Mouse (Mus musculus): ENCODE measurements around the gene Nck2.
"Not testable (repeated sequence)": the region's sequence is repeated elsewhere in the genome, so short reads cannot be mapped to it uniquely, and the experiment has no call there.

The Nck2 gene

DNA sequence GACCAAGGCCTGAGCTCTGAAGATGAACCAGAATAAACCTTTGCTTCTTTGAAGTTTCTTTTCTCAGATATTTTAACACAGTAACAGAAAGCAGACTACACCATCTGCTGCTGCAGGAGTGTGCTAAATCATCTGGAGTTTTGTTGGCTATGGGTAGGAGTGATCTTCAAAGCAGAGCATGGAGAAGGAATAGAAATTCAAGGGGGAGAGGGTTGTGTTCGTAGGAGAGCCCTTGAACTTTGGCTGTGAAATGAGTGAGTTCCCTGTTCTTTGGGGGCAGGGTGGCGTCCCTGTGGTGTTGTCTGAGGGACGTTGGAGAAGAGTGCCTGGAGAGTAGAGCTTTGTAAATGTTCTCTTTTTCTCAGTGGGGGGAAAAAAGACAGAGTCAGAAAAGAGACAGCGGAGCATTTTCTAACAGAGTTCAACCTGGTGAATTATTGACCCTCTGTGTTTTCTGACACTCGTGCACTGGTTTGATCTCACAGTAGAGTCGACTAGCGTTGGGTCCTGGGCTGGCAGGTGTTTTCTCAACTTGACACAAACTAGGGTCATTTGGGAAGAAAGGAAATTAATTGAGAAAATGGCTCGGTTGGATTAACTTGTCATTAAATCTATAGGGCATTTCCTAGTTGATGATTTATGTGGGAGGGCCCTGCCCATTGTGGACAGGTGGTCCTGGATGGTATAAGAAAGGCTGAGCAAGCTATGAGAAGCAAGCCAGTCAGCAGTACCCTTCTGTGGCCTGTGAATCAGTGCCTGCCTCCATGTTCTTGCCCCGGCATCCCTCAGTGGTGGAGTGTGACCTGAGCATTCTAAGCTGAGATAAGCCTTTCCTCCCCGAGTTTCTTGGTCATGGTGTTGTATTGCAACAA lies 57.8 kb downstream of the Nck2 start:
- DNase-seq (ENCODE audit: low spot score), result no peak

DNA sequence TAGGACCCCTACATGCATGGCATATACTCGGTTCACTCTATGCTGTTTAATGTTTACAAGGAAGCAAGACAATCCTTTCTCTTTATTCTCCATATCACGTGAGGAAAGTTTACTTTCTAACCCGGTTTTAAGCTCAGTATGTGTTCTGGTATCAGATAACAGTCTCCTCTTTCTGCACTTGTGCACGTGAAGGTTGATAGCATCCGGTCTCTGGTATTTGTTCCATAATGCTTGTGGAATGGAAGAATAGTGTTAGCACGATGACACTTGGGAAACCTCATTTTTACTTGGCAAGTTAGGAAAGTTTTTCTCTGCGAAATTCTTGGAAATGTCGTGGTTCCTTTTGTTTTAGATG lies 58.4 kb downstream of the Nck2 start:
- DNase-seq (ENCODE audit: low spot score), result no peak

DNA sequence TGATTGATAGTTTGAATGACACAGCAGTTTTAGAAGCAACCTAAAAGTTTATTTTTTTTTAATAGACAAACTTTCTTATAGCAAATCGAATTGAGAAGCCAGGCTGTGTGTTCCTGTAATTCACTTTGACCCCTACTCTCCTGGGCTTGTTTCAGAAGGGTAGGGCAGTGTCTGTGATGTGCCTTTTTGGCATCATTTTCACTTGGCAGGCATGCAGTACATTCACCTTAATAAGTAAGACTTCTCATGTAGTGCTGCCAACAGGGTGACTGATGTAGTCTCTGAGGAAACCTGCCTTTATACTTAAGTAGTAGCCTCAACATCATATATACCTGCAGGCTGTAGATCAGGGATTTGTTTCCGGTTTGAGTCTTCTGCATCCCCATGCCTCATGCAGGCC lies 58.9 kb downstream of the Nck2 start:
- no peak for DNase-seq (ENCODE audit: low spot score)

DNA sequence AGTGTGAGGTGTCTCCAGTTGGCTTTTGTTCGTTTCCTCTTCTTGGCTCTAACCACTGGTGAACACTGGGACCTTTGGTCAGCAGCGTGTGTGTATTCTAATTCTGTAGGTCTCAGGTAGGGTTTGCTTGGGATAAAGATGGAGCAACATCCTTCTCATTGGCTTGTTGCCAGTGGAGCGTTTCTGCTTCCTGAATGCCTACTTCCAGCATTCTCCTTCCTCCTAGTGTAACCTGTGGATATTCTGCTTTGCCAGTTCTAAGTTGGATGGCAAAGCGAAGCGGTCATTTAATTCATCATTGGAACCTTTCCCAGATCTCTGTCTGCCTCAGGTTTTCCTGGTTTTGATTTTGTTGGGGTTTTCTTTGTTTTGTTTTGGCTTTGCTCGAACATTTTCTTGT lies 59.3 kb downstream of the Nck2 start:
- no peak for DNase-seq (ENCODE audit: low spot score)

DNA sequence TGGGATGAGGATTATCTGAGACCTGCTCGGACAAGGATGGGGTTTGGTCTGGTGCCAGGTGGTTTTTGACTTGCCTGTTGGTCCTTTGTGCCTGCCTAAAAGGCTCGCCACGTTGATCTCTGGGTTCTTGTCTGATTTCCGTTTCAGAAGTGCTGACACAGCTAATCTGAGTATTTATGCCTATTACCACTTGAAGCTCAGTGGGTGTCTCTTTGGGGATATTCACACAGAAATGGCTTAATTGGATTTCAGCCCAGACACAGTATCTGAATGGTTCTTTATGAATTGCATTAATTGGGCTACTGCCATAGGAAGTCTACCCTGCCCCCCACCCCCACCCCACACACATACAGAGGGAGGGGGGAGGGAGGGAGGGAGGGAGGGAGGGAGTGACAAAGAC lies 59.9 kb downstream of the Nck2 start:
- DNase-seq (ENCODE audit: low spot score), result no peak

DNA sequence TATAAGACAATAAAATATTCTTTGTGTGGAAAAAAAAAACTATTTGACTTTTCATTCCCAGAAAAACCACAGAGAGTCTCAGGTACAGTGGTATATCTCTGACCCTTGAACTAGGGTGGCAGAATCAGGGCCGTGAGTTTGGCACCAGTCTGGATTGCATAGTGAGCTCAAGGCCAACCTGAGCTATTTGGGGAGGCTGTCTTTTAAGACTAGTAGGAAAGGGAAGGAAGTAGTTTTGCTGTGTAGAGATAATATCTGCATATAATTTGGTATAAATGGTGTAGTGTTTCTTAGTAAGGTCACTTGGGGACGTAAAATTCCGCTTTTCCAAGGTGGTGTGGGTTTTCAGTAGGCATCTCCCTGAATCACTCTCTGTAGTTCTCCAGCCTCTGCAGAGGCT lies 62.3 kb downstream of the Nck2 start:
- no peak for DNase-seq (ENCODE audit: low spot score)

DNA sequence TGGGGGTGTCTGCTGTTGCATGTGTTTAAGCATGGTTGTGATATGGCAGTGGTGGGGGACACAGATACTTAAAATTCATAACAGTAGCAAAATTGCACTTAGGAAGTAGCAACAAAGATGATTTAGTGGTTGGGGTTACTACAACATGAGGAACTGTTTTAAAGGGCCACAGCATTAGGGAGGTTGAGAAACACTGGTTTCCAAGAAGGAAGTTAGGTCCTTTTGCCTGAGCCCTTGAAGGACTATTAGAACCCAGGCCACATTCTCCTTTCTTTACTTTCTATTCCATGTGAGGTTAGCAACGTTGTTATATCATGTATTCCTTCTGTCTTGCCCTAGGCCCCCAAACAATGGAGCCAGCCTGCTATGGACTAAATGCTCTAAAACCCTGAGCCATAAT lies 63.4 kb downstream of the Nck2 start:
- no peak for DNase-seq (ENCODE audit: low spot score)

DNA sequence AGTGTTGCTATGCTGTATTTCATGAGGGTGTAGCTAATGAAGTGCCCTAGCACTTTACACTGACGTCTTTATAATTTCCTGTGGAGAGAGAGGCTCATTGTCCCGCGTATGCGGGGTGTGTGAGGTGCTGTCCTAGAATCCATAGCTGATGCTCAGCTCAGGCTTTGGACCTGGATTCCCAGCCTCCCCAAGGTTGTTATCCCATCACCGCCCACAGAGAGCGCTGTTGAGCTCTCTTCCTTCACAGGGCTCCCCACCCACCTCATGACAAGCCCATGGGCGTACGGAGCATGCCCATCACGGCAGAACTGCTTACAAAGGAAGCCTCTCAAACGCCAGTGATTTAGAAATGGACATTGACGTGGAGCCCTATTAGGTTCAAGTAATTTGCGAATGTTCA lies 66.9 kb downstream of the Nck2 start:
- no peak for DNase-seq (ENCODE audit: low spot score)

DNA sequence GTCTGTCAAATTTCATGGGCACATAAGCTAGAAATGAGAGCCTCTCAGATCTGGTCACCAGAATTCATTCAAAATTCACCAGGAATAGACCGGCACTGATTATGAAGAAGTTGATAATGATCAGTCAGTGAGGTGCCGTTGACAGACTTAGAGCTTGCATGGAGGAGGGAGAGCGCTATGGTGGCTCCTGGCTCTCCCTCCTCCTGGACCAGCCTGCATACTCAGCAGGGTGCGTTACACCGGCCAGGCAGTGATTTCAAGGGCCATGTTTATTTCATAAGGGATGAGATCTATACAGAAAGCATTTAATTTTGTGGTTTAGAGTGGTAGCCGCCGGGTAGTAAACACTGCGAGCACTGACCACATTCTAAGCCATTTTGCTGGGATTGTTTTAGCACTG lies 67.3 kb downstream of the Nck2 start:
- DNase-seq (ENCODE audit: low spot score), result no peak

DNA sequence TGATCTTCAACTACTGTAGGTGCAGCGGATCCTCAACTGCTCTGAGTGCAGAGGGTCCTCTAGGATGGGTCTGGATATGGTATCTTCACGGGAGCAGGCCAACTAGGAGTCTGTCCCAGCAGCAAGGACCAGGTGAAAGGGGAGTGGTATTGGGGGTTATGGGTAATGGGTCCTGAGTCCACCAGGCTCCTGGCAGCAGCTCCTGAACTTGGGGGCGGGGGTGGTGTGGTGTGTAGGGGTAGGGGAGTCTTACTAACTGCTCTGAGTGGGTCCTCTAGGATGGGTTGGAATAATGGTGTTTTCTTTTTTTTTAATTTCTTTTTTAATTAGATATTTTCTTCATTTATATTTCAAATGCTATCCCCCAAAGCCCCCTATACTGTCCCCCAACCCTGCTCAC lies 73.0 kb downstream of the Nck2 start:
- no peak for DNase-seq (ENCODE audit: low spot score)

DNA sequence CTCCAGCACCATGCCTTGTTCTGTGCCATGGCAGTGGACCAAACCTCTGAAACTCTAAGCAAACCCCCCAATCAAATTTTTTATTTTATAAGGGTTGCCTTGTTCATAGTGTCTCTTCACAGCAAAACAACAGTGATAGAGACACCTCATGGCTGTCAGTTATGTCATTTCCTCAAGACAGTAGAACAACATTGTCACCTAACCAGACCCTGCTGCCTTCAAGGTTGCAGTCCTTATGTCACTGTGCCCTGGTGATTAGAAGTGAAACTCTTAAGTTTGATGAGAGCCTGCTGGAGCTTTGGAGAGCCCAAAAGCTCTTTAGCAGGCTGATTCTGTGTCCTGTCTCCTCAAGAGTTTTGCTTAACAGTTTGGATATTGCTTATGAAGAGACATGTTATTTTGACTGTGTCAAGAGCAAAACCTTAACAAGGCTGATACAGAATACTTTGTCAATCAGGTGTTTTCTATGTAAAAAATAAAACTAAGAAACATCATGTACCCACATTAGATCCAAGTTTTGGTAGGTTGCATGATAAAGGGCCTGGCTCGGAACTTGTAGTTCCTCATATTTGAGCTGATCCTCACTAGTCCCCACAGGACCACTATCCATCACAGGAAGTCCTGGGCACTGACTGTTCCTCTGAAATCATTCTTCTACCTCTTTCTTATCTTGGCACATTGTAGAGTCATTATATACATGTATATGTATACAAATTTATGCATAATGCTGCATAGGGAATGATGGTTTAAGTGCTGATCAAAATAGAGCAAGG lies 76.0 kb downstream of the Nck2 start:
- no peak for DNase-seq (ENCODE audit: low spot score)

DNA sequence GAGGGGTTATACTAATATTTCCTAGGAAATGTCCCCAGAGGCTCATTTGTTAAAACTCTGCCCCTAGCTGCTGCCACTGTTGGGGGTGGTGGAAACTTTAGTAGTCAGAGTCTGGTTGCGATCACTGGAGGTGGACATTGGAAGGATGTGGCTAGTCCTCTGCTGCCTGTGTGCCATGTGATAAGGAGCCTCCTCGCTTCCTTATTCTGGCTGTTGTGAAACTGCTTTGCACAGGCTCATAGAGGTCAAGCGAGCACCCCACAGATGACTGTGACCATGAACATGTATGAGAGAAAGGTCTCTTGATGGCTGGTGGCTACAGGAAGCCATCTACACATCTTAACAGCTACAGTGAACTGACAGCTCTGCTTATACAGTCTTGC lies 76.6 kb downstream of the Nck2 start:
- no peak for DNase-seq (ENCODE audit: low spot score)

DNA sequence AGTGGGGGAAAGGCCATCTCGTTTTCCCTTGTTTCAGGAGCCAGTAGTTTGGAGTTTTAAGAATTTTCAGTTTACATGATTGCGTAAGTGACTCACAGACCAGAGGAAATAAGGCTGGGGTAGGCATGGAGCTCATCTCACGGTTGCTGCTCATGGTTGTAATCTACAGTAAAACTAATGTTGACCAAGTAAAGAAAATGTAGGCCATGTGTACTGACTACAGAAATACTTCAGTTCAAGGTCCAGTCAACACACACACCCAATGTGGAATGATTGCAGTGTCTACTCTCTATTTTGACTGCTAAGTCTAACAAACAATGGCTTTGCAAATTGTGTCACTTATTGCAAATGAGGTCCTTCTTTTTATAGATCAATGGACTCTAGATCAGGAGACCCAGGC lies 77.1 kb downstream of the Nck2 start:
- DNase-seq (ENCODE audit: low spot score), result no peak

DNA sequence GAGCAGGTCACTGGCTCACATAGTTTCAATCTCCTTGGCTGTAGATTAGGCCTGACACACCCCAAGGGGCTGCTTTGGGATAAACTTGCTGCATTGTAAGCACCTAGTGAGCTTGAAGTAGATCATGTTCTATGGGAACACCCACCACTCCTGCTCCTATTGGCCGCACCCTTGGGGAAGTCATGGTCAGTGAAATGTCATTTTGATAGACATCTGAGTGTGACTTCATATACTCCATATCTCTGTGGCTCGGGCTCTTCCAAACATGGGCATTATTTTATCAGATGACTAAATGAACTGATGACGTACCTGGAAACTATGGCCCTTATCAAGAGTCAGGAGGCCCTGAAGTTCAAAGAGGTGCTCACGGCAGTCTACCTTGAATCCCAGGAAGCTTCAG lies 77.6 kb downstream of the Nck2 start:
- no peak for DNase-seq (ENCODE audit: low spot score)

DNA sequence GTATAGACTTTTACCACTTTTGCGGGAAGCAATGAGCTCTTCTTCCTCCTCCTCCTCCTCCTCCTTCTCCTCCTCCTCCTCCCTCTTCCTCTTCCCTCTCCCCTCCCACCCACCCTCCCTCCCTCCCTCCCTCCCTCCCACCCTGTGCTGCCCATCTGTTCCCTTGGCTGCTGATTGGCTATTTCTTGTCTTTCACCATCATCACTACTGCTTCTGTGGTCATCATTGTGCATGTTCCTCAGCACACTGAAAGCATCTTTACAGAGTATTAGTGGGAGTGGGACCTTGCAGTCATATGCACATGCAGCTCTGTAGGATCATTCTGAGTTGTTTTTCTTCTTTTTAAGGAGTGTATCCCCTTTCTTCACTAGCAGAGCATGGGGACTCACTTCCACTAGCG lies 78.6 kb downstream of the Nck2 start:
- no peak for DNase-seq (ENCODE audit: low spot score)

DNA sequence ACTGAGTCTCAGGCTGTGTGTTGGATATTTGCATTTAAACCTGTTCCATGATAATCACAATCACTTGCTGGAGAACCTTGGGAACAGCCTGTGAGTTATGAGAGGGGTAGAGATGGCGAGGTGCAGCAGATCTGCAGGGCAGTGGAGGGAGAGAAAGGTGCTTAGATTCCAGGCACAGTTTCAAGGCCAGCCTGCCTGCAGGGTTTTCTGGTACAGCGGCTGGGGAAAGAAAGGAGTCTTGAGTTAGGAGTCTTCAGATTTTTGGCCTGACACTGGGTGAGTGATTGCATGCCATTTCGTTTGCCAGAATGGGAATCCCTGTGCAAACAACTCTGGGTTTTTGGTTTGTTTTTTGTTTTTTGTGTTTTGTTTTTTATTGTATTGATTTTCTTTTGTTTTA lies 80.0 kb downstream of the Nck2 start:
- DNase-seq (ENCODE audit: low spot score), result no peak

DNA sequence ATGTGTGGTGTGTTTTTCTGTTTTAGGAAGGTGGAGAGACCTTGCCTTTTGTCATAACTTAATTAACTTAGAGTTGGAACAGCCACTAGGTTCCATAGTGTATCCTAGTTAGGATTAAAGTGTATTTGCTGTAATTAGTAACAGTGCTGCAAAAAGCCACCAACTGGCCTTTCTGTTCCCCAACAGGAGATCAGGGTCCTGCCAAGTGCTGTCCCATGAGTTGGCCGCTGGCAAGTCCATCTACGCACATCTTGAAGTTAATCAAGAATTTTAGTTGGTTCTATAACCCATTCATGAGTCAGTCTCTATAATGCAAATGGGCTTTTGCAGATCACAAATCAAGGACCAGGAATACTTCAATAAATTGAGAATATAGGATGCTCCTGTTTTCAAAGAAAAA lies 83.9 kb downstream of the Nck2 start:
- DNase-seq (ENCODE audit: low spot score), result no peak

DNA sequence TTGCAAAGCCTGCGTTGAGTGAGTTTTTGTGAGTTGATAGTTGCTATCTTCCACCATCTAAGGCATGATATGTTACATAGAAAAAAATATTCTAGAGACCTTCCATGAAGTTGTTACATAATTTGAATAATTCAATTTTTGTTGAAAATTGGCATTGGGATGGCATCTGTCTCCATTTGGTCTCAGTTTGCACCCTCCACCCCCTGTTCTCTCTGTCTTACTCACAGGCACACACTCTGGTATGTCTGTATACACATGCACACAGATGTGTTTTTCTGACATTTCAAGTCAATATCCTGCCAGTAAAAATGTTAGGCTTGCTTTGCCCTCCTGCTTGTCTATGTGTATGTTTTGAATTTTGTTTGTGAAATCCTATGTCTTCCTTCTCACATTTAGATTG lies 84.7 kb downstream of the Nck2 start:
- DNase-seq (ENCODE audit: low spot score), result no peak

DNA sequence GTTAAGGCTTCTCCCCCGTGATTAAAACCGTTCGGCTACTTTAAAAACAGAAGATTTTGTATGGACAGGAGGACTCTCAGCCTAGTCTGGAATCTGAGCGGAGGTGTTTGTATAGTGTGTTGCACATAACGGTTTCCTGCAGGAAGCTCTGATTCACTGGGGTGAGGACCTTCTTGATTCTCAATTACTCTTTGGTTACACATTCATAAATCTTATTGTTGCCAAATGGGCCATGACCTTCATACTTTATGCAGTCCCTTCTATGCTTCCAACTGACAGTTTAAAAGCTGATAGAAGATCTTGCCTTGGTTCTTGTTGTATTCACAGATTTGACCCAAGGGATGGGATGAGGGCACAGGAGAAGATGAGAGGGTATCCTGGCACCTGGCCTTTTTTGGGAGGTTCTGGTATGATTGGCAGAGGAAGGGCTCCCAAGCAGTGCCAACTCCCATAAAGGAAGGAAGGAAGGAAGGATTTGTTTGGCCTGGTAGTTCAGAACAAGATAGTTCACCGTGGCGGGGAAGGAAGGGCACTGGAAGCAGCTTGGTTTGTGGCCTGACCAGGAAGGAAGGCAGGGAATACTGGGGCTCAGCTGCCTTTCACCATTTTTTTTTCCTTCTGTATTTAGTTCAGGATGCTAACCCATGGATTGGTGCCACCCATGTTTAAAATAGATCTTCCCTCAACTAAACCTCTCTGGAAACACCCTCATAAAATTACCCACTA lies 86.1 kb downstream of the Nck2 start:
- no peak for DNase-seq (ENCODE audit: low spot score)

DNA sequence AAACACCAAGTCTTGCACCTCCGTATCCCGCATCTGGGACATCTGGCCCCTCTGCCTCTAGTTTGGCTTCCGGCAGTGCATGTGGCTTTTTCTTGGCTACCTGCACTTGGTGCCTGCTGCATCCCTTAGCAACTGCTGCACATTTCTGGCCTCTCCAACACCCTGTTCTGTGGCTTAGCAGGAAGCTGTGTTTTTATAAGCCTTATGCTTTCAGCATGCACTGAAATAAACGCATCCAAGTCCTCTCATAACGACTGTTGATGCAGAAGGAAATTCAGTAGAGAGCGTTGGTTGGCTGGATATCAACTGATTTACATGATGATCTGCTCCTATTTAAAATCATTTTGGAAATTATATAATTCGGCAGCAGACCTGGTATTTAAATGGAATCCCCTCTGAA lies 86.9 kb downstream of the Nck2 start:
- no peak for DNase-seq (ENCODE audit: low spot score)

DNA sequence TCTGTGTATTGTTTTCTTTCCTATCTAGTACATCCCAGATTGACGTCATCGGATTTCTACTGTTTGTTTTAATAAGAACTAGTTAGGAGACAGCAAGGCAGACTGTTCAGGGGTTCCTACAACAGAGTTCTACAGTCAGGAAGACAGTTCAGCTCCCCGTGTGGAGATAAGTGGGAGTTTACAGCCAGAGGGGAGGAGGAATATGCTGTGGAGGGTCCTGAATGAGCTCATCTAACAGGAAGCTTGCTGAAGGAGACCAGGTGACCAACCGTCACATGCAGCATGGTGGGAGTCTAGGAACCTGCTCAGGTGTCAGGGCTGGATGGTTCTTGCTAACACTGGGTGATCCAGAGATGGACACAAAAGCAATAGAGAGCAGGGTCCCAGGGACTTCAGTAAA lies 87.9 kb downstream of the Nck2 start:
- no peak for DNase-seq (ENCODE audit: low spot score)

DNA sequence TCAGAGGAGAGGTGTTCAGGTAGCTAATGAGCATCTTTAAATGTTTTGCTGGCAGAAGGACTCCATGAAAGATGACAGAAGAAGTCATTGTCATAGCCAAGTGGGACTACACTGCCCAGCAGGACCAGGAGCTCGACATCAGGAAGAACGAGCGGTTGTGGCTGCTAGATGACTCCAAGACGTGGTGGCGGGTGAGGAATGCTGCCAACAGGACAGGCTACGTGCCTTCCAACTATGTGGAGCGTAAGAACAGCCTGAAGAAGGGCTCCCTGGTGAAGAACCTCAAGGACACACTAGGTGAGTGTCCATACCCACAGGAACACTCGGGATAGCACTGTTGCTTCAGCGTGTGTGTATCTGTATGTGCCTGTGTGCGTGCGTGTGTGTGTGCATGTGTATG lies 89.1 kb downstream of the Nck2 start:
- DNase-seq (ENCODE audit: low spot score), result not testable (repeated sequence)
